Mouse (Mus musculus) megakaryocyte, embryonic 14.5 days (primary cell): ENCODE data around the gene Ice2.

Experiments
- FLI1 ChIP-seq: IDR thresholded peaks from 2 replicates; pipeline ENCODE4 v1.6.1; 2012; ENCODE audit warnings: low read length, inconsistent platforms, mixed read lengths
- GATA1 ChIP-seq: IDR thresholded peaks from 3 replicates; pipeline ENCODE4 v1.6.1; 2012; ENCODE audit warnings: mixed read lengths, low read length, inconsistent platforms, borderline replicate concordance

DNA sequence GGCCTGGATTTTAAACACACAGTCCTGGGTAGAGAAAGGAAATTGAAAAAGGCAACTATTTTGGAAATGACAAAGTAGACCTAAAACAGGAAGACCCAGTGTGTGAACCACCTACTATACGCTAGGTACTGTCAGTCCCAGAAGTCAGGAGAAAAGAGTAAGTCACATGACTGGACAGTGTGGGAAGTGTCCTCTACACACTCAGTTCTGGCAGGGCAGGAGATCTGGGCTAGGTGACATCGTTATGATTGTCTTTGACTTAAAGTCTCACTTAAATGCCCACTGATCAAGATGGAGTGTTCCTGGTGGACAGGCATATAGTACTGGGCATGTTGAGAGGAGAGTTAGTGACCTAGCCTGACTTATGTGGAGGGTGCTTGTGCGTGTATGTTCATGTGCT lies 59.4 kb downstream of the Ice2 start:
- TF ChIP-seq GATA1 (no peak), FLI1 (no peak)
